Mouse (Mus musculus) C2C12 (cell line): ENCODE data around the gene Ccdc194. TPM values are rescaled to one million over a fixed set of nuclear protein-coding genes. Genes with fewer than 3 reads are reported as not detected.
A peak's percentile ranks its signal among the peaks of the same experiment; 100 is the strongest.

ENCODE experiments used
- H3K27me3 ChIP-seq: one replicate; pipeline ENCODE4 v1.6.1; 2011; ENCODE audit not compliant: control insufficient read depth, insufficient read depth, insufficient read length
- H3K36me3 ChIP-seq: one replicate; pipeline ENCODE4 v1.6.1; 2011; ENCODE audit not compliant: control insufficient read depth, insufficient read depth
- H3K4me3 ChIP-seq: one replicate; pipeline ENCODE4 v1.5.1; 2011; ENCODE audit warnings: mild to moderate bottlenecking, control low read depth; ENCODE audit not compliant: poor library complexity, insufficient read depth, severe bottlenecking
- H3K79me2 ChIP-seq: one replicate; pipeline ENCODE4 v1.6.1; 2011; ENCODE audit not compliant: control insufficient read depth, insufficient read depth
- H3K79me3 ChIP-seq: one replicate; pipeline ENCODE4 v1.6.1; 2011; ENCODE audit warnings: low read depth, control low read depth
- H3ac ChIP-seq: one replicate; pipeline ENCODE3; 2011; ENCODE audit warnings: low read depth; ENCODE audit not compliant: control insufficient read depth, insufficient read length
- CEBPB ChIP-seq: IDR thresholded peaks from one replicate; pipeline ENCODE4 v1.6.1; 2011; ENCODE audit warnings: low read depth, mild to moderate bottlenecking, control low read depth, moderate library complexity
- CTCF ChIP-seq: IDR thresholded peaks from one replicate; pipeline ENCODE4 v1.5.1; 2011; ENCODE audit not compliant: control insufficient read depth, insufficient read depth, insufficient read length
- FOSL1 ChIP-seq: IDR thresholded peaks from one replicate; pipeline ENCODE4 v1.8.0; 2011; ENCODE audit warnings: mild to moderate bottlenecking, low read length; ENCODE audit not compliant: poor library complexity, insufficient read depth, severe bottlenecking
- MAX ChIP-seq: IDR thresholded peaks from one replicate; pipeline ENCODE4 v1.6.1; 2011; ENCODE audit warnings: mild to moderate bottlenecking, control low read depth
- MYOD1 ChIP-seq: IDR thresholded peaks from one replicate; pipeline ENCODE4 v1.6.1; 2011; ENCODE audit warnings: low read depth; ENCODE audit not compliant: control insufficient read depth, insufficient read length
- MYOG ChIP-seq: IDR thresholded peaks from one replicate; pipeline ENCODE4 v1.6.1; 2011; ENCODE audit not compliant: control insufficient read depth, insufficient read length; ENCODE audit errors: extremely low read depth
- USF1 ChIP-seq: IDR thresholded peaks from one replicate; pipeline ENCODE4 v1.6.1; 2011; ENCODE audit warnings: low read depth, mild to moderate bottlenecking, control low read depth, moderate library complexity
- long read RNA-seq, 2 experiments: library from polyadenylated mRNA; unstranded; transcript quantifications; one replicate each; pipeline ENCODE4 v2.0.0; 2019 to 2020
- polyA plus RNA-seq: library from polyadenylated mRNA; unstranded; fragments of >200 nt; fragmentation: generic; extraction: Trizol; gene quantifications from one replicate; pipeline ENCODE4 v1.2.1, GENCODE M21; 2012; ENCODE audit warnings: missing spikeins

The Ccdc194 gene
- 0.01 TPM for polyA plus RNA-seq
- long read RNA-seq, experiment 1 = 0 reads
- long read RNA-seq, experiment 2 = 0 reads

GRCm38 (mm10) chr8:71525226-71526050 lies at the start of gene Ccdc194:
TSS of gene Ccdc194 (minus strand) at chr8:71525711.
- peaks cover 8% of the 10 kb centered on the region for H3K27me3 ChIP-seq
- TF ChIP-seq FOSL1 = no peak
- no peak for TF ChIP-seq MYOD1
- no peak for TF ChIP-seq CTCF
- no peak for TF ChIP-seq USF1
- no peak for TF ChIP-seq CEBPB
- TF ChIP-seq MYOG = no peak
- TF ChIP-seq MAX = no peak
- no peak within 1 kb of the TSS for H3K4me3 ChIP-seq
- no peak within 1 kb of the TSS for H3ac ChIP-seq
- no peaks in the 10 kb centered on the region for H3K79me2 ChIP-seq
- H3K36me3 ChIP-seq = no peaks in the 10 kb centered on the region
- no peaks in the 10 kb centered on the region for H3K79me3 ChIP-seq

GRCm38 (mm10) chr8:71575020-71575419 lies 49.5 kb upstream of the Ccdc194 start:
- Histone ChIP-seq H3K79me2 (peaks cover 9% of the 10 kb centered on the region), H3K79me3 (peaks cover 2% of the 10 kb centered on the region), H3K4me3 (no peak overlapping the region), H3K27me3 (no peaks in the 10 kb centered on the region), H3K36me3 (no peaks in the 10 kb centered on the region), H3ac (no peak overlapping the region)
- TF ChIP-seq FOSL1 = no peak
- peak; percentile 46 for TF ChIP-seq MYOD1

- no peaks in the 10 kb centered on the region for H3K36me3 ChIP-seq
- no peak overlapping the region for H3ac ChIP-seq
- no peak for TF ChIP-seq MYOD1
- TF ChIP-seq MYOG = no peak
- no peak for TF ChIP-seq CTCF
- H3K27me3 ChIP-seq = no peaks in the 10 kb centered on the region
- H3K79me3 ChIP-seq = no peaks in the 10 kb centered on the region
- peaks cover 3% of the 10 kb centered on the region for H3K79me2 ChIP-seq
- H3K4me3 ChIP-seq = no peak overlapping the region
These were observed 48.9 kb upstream of the Ccdc194 start for GRCm38 (mm10) chr8:71574426-71574825.

GRCm38 (mm10) chr8:71572847-71573633 lies 47.5 kb upstream of the Ccdc194 start:
- no peak for TF ChIP-seq MYOG
- peak; percentile 68 for TF ChIP-seq MYOD1
- Histone ChIP-seq H3K27me3 (no peaks in the 10 kb centered on the region), H3K79me2 (no peaks in the 10 kb centered on the region), H3ac (no peak overlapping the region), H3K4me3 (no peak overlapping the region), H3K79me3 (no peaks in the 10 kb centered on the region), H3K36me3 (no peaks in the 10 kb centered on the region)

- Histone ChIP-seq H3ac (no peak overlapping the region), H3K27me3 (no peaks in the 10 kb centered on the region), H3K79me2 (no peaks in the 10 kb centered on the region), H3K79me3 (no peaks in the 10 kb centered on the region), H3K4me3 (no peak overlapping the region), H3K36me3 (no peaks in the 10 kb centered on the region)
- TF ChIP-seq USF1 (no peak), CEBPB (no peak), MYOD1 (no peak), MAX (no peak), CTCF (no peak), MYOG (no peak), FOSL1 (no peak)
These were observed 46.6 kb upstream of the Ccdc194 start for GRCm38 (mm10) chr8:71572077-71572476.
